Comparison of ENCODE assay signal across 8 mouse cellular contexts in genomic region chr8:124677486-124677885, GRCm38 (mm10). TPM values are rescaled to one million over a fixed set of nuclear protein-coding genes. Genes with fewer than 3 reads are reported as not detected.
A peak's percentile ranks its signal among the peaks of the same experiment; 100 is the strongest.
DNase-seq lines count a peak whose midpoint lies in the region; ATAC-seq and TF ChIP-seq lines count a peak whose summit lies in the region.

No protein-coding gene starts in this region.

- H3K9me3 ChIP-seq in embryonic facial prominence, embryonic 15.5 days (replicated peaks), result no peaks in the 10 kb centered on the region
- H3K9me3 ChIP-seq in kidney, embryonic 14.5 days (ENCODE audit: control insufficient read depth, low read length), result no peaks in the 10 kb centered on the region
- H3K9me3 ChIP-seq in limb, embryonic 13.5 days, result no peaks in the 10 kb centered on the region
- no peaks in the 10 kb centered on the region for H3K9me3 ChIP-seq in stomach, embryonic 15.5 days

- H3K4me2 ChIP-seq in embryonic facial prominence, embryonic 15.5 days (replicated peaks), result no peak overlapping the region
- no peak overlapping the region for H3K4me2 ChIP-seq in kidney, embryonic 14.5 days (replicated peaks; ENCODE audit: low read depth, low read length)
- H3K4me2 ChIP-seq in limb, embryonic 13.5 days (replicated peaks), result no peak overlapping the region
- no peak overlapping the region for H3K4me2 ChIP-seq in stomach, embryonic 15.5 days

- peaks cover 56% of the 10 kb centered on the region for H3K36me3 ChIP-seq in embryonic facial prominence, embryonic 15.5 days
- peaks cover 49% of the 10 kb centered on the region for H3K36me3 ChIP-seq in kidney, embryonic 14.5 days (ENCODE audit: control insufficient read depth, insufficient read depth, low read length)
- peaks cover 85% of the 10 kb centered on the region for H3K36me3 ChIP-seq in limb, embryonic 13.5 days
- H3K36me3 ChIP-seq in stomach, embryonic 15.5 days, result peaks cover 29% of the 10 kb centered on the region; the same call in 1 of the 2 replicates

- TF ChIP-seq POLR2A in bone marrow, adult 2 months (IDR thresholded peaks at IDR 0.05; ENCODE audit: borderline replicate concordance, control insufficient read depth, low read depth, low read length), result no peak

- no peak overlapping the region for H3K4me3 ChIP-seq in bone marrow, adult 2 months (replicated peaks; ENCODE audit: control insufficient read depth, low read depth, low read length)
- H3K4me3 ChIP-seq in embryonic facial prominence, embryonic 15.5 days (replicated peaks), result no peak overlapping the region
- no peak overlapping the region for H3K4me3 ChIP-seq in kidney, embryonic 14.5 days (ENCODE audit: low read length)
- no peak overlapping the region for H3K4me3 ChIP-seq in limb, embryonic 13.5 days
- no peak overlapping the region for H3K4me3 ChIP-seq in stomach, embryonic 15.5 days (replicated peaks)

- 62% methylated on average over 12 of the region's 12 CpGs for WGBS in bone marrow, adult 2 months
- 46% methylated on average over 12 of the region's 12 CpGs for WGBS in embryonic facial prominence, embryonic 15.5 days
- 51% methylated on average over 12 of the region's 12 CpGs for WGBS in kidney, embryonic 14.5 days
- 47% methylated on average over 12 of the region's 12 CpGs for WGBS in limb, embryonic 13.5 days
- 47% methylated on average over 12 of the region's 12 CpGs for WGBS in stomach, embryonic 15.5 days

- no peak overlapping the region for H3K9ac ChIP-seq in embryonic facial prominence, embryonic 15.5 days
- peak overlapping the region; percentile 34; the same call in 1 of the 2 replicates for H3K9ac ChIP-seq in kidney, embryonic 14.5 days (ENCODE audit: low read depth, low read length)
- H3K9ac ChIP-seq in limb, embryonic 13.5 days, result 0 out of 2 replicates have a peak overlapping the region, but pooled peaks have one; percentile 39
- H3K9ac ChIP-seq in stomach, embryonic 15.5 days, result no peak overlapping the region

- peak; percentile 94 for TF ChIP-seq CTCF in bone marrow, adult 2 months (IDR thresholded peaks at IDR 0.05; ENCODE audit: control insufficient read depth, insufficient read depth, low read length)

- peak; percentile 47 for DNase-seq in CD4-positive helper T cell, adult 2 months (ENCODE audit: low read depth, low spot score)
- DNase-seq in heart, adult 8-10 months (ENCODE audit: low spot score), result peak; percentile 79
- peak; percentile 65 for DNase-seq in naive thymus-derived CD4-positive, alpha-beta T cell, adult 2 months (ENCODE audit: low read depth)

- peak; percentile 35; the same call in 1 of the 2 replicates for ATAC-seq in embryonic facial prominence, embryonic 15.5 days (ENCODE audit: insufficient number of reproducible peaks, low FRiP score, low TSS enrichment, low read depth)
- ATAC-seq in kidney, embryonic 14.5 days (ENCODE audit: low FRiP score, low TSS enrichment), result peak; percentile 78
- peak; percentile 86 for ATAC-seq in limb, embryonic 13.5 days (ENCODE audit: low FRiP score, low read depth)
- ATAC-seq in stomach, embryonic 15.5 days (ENCODE audit: insufficient read depth, low FRiP score, low read depth), result peak; percentile 59; the same call in 1 of the 2 replicates

- H3K4me1 ChIP-seq in bone marrow, adult 2 months (ENCODE audit: control insufficient read depth, insufficient read depth, low read length), result no peaks in the 10 kb centered on the region
- H3K4me1 ChIP-seq in embryonic facial prominence, embryonic 15.5 days, result peaks cover 5% of the 10 kb centered on the region; the same call in 1 of the 2 replicates
- H3K4me1 ChIP-seq in kidney, embryonic 14.5 days (ENCODE audit: control insufficient read depth, insufficient read depth, low read length), result 0 out of 2 replicates have a peak, but pooled peaks cover 2% of the 10 kb centered on the region
- 0 out of 2 replicates have a peak, but pooled peaks cover 3% of the 10 kb centered on the region for H3K4me1 ChIP-seq in limb, embryonic 13.5 days
- no peaks in the 10 kb centered on the region for H3K4me1 ChIP-seq in stomach, embryonic 15.5 days

- no peaks in the 10 kb centered on the region for H3K27me3 ChIP-seq in embryonic facial prominence, embryonic 15.5 days
- no peaks in the 10 kb centered on the region for H3K27me3 ChIP-seq in kidney, embryonic 14.5 days (ENCODE audit: control insufficient read depth, insufficient read depth, low read length)
- H3K27me3 ChIP-seq in limb, embryonic 13.5 days, result no peaks in the 10 kb centered on the region
- no peaks in the 10 kb centered on the region for H3K27me3 ChIP-seq in stomach, embryonic 15.5 days (replicated peaks)

- no peak overlapping the region for H3K27ac ChIP-seq in bone marrow, adult 2 months (ENCODE audit: control insufficient read depth, insufficient read depth, low read depth, low read length, poor library complexity)
- H3K27ac ChIP-seq in embryonic facial prominence, embryonic 15.5 days (replicated peaks), result 0 out of 2 replicates have a peak overlapping the region, but pooled peaks have one; percentile 29
- H3K27ac ChIP-seq in kidney, embryonic 14.5 days (ENCODE audit: low read depth, low read length), result no peak overlapping the region
- peak overlapping the region; percentile 67; the same call in 1 of the 2 replicates for H3K27ac ChIP-seq in limb, embryonic 13.5 days
- H3K27ac ChIP-seq in stomach, embryonic 15.5 days, result no peak overlapping the region

RNA-seq across cellular contexts. Expression of gene 2310022B05Rik, which starts 14.3 kb away (rescaled TPM):
- 11.0 and 16.7 TPM in 2 replicates for polyA plus RNA-seq in bone marrow, adult 2 months (2011; ENCODE audit: insufficient read depth, insufficient read length, low replicate concordance, missing spikeins)
- polyA plus RNA-seq in embryonic facial prominence, embryonic 15.5 days (2015; fragmentation: Nextera tagmentation; extraction: Ambion mirVana), result 37.3 and 38.6 TPM in 2 replicates
- 10 to 100 TPM; 42.8 to 61.1 (median 50.7) TPM for total RNA-seq in heart, adult 8-10 months (2022)
- 28.1 and 38.8 TPM in 2 replicates for polyA plus RNA-seq in kidney, embryonic 14.5 days (2014; fragmentation: Nextera tagmentation; extraction: Ambion mirVana)
- polyA plus RNA-seq in limb, embryonic 13.5 days (2015; fragmentation: Nextera tagmentation; extraction: Ambion mirVana), result 26.7 and 30.2 TPM in 2 replicates
- 25.1 and 26.5 TPM in 2 replicates for polyA plus RNA-seq in stomach, embryonic 15.5 days (2015; fragmentation: Nextera tagmentation; extraction: Ambion mirVana)

RNA-seq across cellular contexts. Expression of gene Ttc13, which starts 44.3 kb away (rescaled TPM):
- polyA plus RNA-seq in bone marrow, adult 2 months (2011; ENCODE audit: insufficient read depth, insufficient read length, low replicate concordance, missing spikeins), result 16.9 and 26.4 TPM in 2 replicates
- 39.7 and 41.2 TPM in 2 replicates for polyA plus RNA-seq in embryonic facial prominence, embryonic 15.5 days (2015; fragmentation: Nextera tagmentation; extraction: Ambion mirVana)
- 10 to 100 TPM; 13.4 to 18.6 (median 14.7) TPM for total RNA-seq in heart, adult 8-10 months (2022)
- 36.3 and 57.1 TPM in 2 replicates for polyA plus RNA-seq in kidney, embryonic 14.5 days (2014; fragmentation: Nextera tagmentation; extraction: Ambion mirVana)
- 40.3 and 44.3 TPM in 2 replicates for polyA plus RNA-seq in limb, embryonic 13.5 days (2015; fragmentation: Nextera tagmentation; extraction: Ambion mirVana)
- polyA plus RNA-seq in stomach, embryonic 15.5 days (2015; fragmentation: Nextera tagmentation; extraction: Ambion mirVana), result 45.9 and 49.4 TPM in 2 replicates

RNA-seq across cellular contexts. Expression of gene Arv1, which starts 44.5 kb away (rescaled TPM):
- 2.4 and 7.7 TPM in 2 replicates for polyA plus RNA-seq in bone marrow, adult 2 months (2011; ENCODE audit: insufficient read depth, insufficient read length, low replicate concordance, missing spikeins)
- polyA plus RNA-seq in embryonic facial prominence, embryonic 15.5 days (2015; fragmentation: Nextera tagmentation; extraction: Ambion mirVana), result 19.4 and 21.6 TPM in 2 replicates
- 1 to 10 TPM; 3.6 to 6.0 (median 3.9) TPM for total RNA-seq in heart, adult 8-10 months (2022)
- polyA plus RNA-seq in kidney, embryonic 14.5 days (2014; fragmentation: Nextera tagmentation; extraction: Ambion mirVana), result 30.9 and 32.2 TPM in 2 replicates
- 26.0 and 26.6 TPM in 2 replicates for polyA plus RNA-seq in limb, embryonic 13.5 days (2015; fragmentation: Nextera tagmentation; extraction: Ambion mirVana)
- 22.5 and 24.3 TPM in 2 replicates for polyA plus RNA-seq in stomach, embryonic 15.5 days (2015; fragmentation: Nextera tagmentation; extraction: Ambion mirVana)

Comparison
In these comparisons a context has a peak if more than half of its experiments do, and no peak if none do; other contexts are left out.
1. H3K27ac ChIP-seq: peak in embryonic facial prominence, embryonic 15.5 days (single experiment) and limb, embryonic 13.5 days (single experiment); none in bone marrow, adult 2 months (single experiment), kidney, embryonic 14.5 days (single experiment) and stomach, embryonic 15.5 days (single experiment).
2. ATAC-seq: peak in every context shown above with its lines; median percentile 86 in limb, embryonic 13.5 days; 78 in kidney, embryonic 14.5 days; 59 in stomach, embryonic 15.5 days; 35 in embryonic facial prominence, embryonic 15.5 days.
3. H3K9ac ChIP-seq: peak in kidney, embryonic 14.5 days (single experiment) and limb, embryonic 13.5 days (single experiment); none in embryonic facial prominence, embryonic 15.5 days (single experiment) and stomach, embryonic 15.5 days (single experiment).
4. Peak in every context shown above with its lines, with median percentiles within 50 percentile points of each other: DNase-seq.